Mouse (Mus musculus) gastrocnemius, postnatal 10 days (tissue): Measurements from ENCODE around the gene Cep170. TPM values are rescaled to one million over a fixed set of nuclear protein-coding genes. Genes with fewer than 3 reads are reported as not detected.

Experiments
- DNase-seq: peaks from one replicate; pipeline ENCODE4 v3.0.0; 2021; ENCODE audit warnings: mixed read lengths
- microRNA-seq, 2 experiments: library from miRNA; unstranded; fragments of <30 nt; microRNA quantifications; one replicate each; pipeline ENCODE4 v1.2.0; 2021
- total RNA-seq, 2 experiments: library from RNA; stranded (reverse); gene quantifications; 2 replicates each; pipeline ENCODE4 v1.2.3; 2021

Cep170 gene
- total RNA-seq, 2 experiments from 2014 or later = 23.6 to 32.7 TPM

DNA sequence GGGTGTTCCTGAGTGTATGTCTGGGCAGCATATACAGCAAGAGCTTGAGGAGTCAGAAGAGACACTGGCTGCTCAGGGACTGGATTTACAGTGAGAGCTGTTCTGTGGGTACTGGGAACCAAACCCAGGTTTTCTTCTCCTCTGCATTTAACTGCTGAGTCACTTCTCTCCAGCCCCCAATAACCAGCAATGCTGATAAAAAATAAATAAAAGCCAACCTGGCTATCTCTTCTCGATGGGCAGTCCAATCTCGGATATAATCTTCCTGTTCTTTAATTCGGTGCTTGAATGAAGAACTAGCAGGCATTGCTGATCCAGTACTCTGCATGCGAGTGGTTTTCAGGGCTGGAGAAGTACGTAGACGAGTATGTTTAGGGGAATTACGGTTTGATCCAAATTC lies 64.2 kb downstream of the Cep170 start:
- no peak for DNase-seq

DNA sequence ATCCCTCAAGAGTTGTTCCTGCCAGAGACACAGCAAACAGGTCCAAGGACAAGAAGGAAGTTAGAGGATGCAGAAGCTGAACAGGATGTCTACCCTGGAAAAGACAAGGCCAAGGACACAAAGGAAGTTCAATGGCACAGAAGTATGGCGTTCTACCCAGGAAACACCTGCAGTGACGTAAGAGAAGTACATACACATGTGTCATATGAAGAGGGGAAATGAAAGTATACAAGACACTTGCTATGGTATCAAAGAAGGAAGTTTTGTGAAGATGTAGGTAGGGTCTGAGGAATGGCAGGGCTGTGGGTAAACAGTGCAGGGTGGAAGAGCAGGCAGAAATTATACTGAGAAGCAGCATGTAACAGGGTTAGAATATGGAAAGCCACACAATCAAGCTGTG lies 81.0 kb downstream of the Cep170 start:
- DNase-seq = no peak

DNA sequence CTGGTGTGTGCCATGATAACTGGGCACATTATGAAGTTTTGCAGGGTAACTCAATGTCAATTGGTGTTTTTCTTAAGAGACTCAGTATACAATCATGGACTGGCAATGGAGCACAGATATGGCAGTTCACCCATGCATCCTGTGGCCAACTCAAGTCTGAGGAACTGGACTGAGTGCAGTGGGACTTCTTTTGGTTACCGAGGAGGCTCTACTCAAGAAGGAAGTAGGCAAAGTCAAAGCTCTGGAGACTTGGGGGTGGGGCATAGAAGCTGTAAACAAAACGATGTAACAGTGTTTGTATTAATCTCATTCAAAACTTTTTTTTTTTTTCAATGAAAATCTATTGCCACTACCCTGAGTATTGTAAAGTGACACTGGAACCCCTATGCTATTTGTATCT lies 83.3 kb downstream of the Cep170 start:
- DNase-seq = no peak

DNA sequence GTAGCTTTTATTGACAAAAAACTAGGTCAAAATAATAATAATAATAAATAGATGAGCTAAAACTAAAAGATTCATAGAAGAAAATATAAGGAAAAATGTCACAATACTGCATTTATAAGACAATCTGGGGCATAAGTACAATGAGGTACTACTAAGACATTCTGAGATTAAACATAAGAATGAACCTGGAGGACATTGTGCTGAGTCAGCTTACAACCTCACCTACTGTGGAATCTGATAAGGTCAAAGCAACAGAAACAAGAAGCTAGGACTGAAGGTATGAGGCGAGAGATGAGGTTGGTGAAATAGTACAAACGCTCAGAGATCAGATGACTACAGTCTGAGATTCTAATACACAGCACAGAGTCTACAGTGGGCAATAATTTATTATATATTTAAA lies 86.5 kb downstream of the Cep170 start:
- no peak for DNase-seq

DNA sequence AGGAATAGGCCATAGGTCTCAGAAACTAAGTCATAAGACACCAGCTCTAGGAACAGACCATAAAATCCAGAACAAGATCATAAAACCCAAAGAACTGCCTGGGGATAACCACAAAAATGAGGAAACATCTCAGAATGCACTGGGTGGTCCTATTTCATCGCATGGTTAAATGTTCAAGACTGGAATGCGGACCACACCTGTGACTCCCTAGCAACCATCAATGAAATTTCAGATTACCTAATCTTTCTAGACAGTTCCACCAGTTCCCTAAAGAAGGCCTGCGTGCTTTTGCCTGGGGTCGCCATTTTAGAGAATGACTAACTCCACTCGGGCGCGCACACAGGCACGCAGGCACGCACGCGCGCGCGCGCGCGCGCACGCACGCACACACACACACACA lies 89.1 kb downstream of the Cep170 start:
- no peak for DNase-seq

DNA sequence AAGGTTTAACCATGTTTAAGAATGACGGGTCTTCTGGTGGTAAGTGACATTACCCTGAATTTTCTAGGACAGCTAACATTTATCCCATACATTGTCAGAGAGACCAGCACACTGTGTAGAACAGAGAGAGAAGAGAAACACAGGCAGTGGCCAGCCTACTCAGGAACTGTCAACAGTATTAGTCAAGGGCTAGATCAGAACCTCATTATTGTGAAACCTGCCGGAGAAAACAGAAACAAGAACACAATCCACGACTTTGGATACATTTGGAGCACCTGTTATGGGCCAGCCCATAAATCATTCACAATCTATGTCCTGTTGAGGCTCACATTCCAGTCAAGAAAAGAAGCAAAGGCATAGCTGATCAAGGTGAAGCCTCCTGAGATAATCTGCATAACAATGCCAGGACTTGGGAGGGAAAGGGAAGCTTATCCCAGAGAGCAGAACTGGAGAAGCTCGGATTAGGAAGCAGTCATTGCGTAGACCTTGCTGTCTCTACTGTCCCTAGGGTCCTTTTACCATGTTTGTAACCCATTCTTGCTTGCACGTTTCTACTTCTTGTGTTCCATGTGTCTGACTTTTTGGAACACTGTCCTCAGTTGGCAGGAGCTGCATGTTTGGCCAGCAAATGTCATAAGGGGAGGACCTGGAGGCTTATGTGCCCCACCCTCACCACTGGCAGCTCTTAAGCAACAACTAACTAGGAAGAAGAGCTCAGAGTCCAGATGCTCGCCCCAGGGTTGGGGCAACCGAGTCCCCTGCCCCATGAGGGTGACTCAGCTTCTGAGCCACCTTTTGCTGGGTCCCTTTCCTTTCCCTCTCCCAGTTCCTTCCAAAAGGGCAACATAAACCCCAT lies 89.8 kb downstream of the Cep170 start:
- DNase-seq = no peak

DNA sequence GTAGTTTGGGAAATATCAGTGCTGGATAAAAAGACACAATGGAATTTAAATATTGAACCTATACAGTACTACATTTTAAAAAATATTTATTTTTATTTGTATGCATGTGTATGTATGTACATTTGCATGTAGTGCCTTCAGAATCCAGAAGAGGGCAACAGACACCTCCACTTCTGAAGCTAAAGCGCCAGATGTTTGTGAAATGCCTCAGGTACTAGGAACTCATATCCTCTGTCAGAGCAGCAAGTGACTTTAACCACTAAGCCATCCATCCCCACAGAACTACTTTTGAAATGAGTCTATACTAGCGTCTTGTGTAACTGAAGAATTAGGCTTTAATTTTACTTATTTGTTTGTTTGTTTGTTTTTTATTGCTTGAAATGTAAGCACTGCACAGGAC lies 101.4 kb downstream of the Cep170 start:
- DNase-seq = no peak

DNA sequence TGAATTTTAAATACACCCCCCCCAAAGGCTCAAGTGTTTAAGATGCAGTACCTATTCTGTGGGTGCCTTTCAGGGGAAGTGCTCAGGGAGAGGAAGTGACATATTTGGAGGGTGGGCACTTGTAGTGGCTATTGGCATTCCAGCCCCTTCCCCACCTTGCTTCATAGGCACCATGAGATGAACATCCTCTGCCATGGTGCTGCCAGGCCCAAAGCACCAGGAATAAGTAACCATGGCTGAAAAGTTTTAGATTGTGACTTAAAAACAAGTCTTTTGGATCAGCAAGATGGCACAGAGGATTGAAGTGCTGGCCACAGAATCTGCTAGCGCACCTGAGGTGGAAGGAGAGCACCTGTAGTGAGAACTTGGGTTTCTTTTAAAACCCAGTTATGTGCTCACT lies 113.6 kb downstream of the Cep170 start:
- DNase-seq = no peak

DNA sequence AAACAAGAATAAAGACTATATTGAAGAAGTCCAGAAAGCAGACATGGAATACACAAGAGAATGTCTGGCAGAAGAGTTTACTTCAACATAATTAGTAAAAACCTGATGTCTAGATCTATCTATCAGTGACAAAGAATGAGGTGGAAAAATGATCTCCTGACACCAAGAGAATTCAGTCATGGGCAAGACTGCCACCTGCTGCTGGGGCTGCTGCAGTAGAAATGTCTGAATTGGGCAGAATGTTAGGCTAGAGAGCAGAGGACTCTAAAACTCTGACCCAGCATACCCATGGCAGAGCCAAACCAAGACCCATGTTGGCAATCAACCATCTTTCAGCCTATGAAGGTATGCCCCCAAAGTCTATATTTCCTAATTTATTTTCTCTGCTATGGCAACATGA lies 114.1 kb downstream of the Cep170 start:
- DNase-seq = peak; percentile 32

DNA sequence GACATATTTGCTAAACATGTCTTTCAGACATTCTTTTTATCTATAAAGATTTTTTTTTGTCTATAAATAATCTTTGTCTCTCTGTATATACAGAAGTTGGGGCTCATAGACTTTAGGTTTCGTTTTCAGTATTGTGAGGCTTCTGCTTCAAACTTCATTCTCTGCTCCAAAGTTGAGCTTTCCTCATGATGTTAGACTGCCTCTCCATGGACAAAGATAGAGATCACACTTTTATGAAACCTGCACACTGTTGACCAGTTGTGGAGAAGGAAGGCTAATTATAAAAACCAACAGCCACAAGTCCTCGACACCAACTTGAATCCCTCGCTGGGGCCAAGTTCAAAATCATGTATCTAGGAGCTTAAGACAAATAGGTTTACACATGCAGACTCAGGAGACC lies 115.2 kb downstream of the Cep170 start:
- DNase-seq = no peak

DNA sequence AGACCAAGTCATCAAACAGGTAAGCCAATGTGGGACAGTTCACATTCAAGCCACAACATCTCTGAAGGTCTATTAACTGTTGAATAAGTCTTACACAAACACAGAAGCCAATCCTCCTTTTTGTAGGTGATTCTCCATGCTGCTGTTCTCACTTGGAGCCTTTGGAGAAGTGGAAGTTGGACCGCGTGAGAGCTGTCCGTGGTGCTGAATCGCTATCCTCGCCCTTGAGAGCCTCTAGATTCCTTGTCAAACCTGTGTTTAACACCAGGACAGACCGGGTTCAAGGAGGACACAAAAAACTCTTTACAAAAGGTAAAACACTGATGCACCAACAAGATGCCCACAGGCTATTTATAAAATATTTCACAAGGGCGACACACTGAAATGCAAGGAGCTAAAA lies 116.8 kb downstream of the Cep170 start:
- peak; percentile 71 for DNase-seq

DNA sequence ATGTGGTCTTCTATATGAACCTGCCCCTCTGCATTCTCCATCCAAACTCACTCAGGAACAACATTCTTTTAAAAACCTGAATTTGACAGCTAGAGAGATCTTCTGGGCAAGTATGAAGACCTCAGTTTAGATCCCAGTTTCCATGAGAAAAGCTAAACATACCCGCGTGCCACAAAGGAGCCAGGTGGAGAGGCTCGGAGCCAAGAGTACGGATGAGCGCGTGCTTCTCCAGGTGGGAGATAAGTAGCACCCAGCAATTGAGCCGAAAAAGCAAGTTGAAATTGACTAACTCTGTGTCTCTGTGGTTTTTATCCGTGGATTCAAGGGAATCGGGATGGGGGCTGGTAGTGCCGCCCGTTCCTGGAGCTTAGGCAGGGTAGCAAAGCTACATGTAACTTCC lies 122.8 kb downstream of the Cep170 start:
- no peak for DNase-seq

DNA sequence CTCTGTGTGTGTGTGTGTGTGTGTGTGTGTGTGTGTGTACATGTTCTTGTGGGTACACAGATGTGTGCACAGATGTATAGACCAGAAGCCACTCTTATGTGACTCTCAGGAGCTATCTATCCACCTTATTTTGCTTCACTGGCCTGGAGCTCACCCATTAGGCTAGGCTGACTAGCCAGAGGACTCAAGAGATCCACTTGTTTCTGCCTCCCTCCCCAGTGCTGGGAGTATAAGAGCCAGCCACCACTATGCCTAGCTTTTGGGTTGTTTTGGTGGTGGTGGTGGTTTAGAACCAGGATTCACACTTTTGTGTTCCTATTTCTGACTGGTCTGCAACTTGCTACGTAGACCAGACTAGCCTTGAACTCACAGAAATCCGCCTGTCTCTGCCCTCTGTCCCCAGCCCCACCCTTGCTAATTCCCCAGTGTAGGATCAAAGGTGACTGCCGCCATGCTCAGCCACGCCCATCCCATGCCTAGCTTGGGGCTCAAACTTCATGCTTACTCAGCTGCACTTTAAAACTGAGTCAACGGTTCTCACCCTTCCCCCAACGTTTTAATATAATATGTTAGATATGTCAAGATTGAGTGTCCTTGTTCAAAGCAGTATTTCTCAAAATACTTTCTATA lies 125.5 kb downstream of the Cep170 start:
- no peak for DNase-seq

Small RNA genes within 50 kb of the gene (microRNA-seq; reads per million reads assigned to microRNA genes)
- 133 to 138 reads per million in 2 experiments for gene Mir350

Other genes with a start within 250 kb of the Cep170 start
- 1 to 10 TPM; 7.2 to 7.6 TPM for gene Sdccag8, start 593 bp upstream of the Cep170 start, total RNA-seq